Mouse (Mus musculus) CH12.LX (cell line): ENCODE results near the gene Hcls1.

ENCODE experiments used
- CTCF ChIP-seq, 2 experiments: IDR thresholded peaks in 1 of 2; conservative IDR thresholded peaks in 1 of 2; 2 replicates each; pipeline ENCODE4 v1.5.1; 2011 to 2012; ENCODE audit warnings: low read depth in 2 of 2, low read length in 2 of 2, improper control_type of control experiment in 1 of 2, inconsistent platforms in 1 of 2, mild to moderate bottlenecking in 1 of 2, moderate library complexity in 1 of 2
- TBP ChIP-seq: conservative IDR thresholded peaks from 2 replicates; pipeline ENCODE4 v1.6.1; 2011; ENCODE audit warnings: low read depth, low read length, improper control_type of control experiment

GRCm38 (mm10) chr16:36924312-36924711 lies 10.5 kb upstream of the Hcls1 start:
- TF ChIP-seq CTCF (conservative IDR thresholded peaks at IDR 0.05 in 1 of 2, IDR thresholded peaks at IDR 0.05 in 1 of 2; ENCODE audit: low read depth in 2 of 2, low read length in 2 of 2) (no peak), TBP (no peak)
